Mouse (Mus musculus): ENCODE results near the gene Zcchc9.

GRCm38 (mm10) chr13:91794926-91795436, 12.5 kb downstream of the Zcchc9 start:
- TF ChIP-seq CTCF (IDR thresholded peaks at IDR 0.05; ENCODE audit: extremely low read depth, insufficient read depth, insufficient read length, insufficient replicate concordance) (no peak), POLR2A (IDR thresholded peaks at IDR 0.05; ENCODE audit: low read depth, low read length) (no peak)

Data from spleen, adult 2 months (tissue).